Mouse (Mus musculus): ENCODE data around the gene Cd24a. TPM values are rescaled to one million over a fixed set of nuclear protein-coding genes. Genes with fewer than 3 reads are reported as not detected.
A peak's percentile ranks its signal among the peaks of the same experiment; 100 is the strongest.

The Cd24a gene
- polyA plus RNA-seq, 1 experiment: 31.2 TPM

DNA sequence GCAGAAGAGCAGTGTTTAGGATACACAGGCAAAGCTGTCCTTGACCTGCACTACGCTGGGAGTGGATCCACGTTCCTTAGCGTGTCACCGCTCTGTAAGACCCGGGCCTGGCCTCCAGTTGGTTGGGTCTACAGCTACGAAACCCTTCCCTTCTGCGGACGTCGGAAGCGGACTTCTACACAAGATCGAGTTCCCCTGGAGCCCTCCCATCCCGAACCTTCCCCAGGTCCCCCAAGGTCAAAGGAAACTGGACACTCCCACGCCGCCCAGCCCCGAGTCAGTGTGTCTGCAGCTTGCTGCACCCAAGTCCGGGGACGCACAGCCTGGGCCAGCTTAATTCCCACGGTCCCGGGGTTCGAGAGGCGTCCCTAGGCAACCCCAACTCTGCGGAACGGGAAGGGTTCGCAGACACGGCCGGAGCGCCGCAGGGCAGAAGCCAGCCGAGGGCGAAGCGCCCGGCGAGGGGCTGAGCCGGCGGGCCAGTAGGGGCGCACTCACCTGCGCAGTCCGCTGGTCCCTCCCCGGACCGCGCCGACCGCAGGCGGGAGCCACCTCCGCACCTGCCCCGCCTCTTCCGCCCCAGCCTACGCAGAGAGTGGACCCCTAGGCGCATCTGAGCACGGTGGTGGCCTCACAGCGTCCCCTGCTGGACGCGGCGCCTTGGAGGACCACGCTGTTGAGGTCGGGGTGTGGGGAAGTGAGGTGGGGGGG is 37.5 kb upstream of the Cd24a start, which contains the start of gene 1700021F05Rik:
1700021F05Rik (minus strand) TSS at position 553 of the 711 bp plus-strand sequence.
- no peaks in the 10 kb centered on the region for H3K27me3 ChIP-seq (ENCODE audit: control insufficient read depth, insufficient read depth, insufficient read length)
- no peaks in the 10 kb centered on the region for H3K36me3 ChIP-seq (ENCODE audit: control insufficient read depth, insufficient read depth)
- H3K4me3 ChIP-seq: peak within 1 kb of the TSS; percentile 93
- peak within 1 kb of the TSS; percentile 91 for H3K4me2 ChIP-seq (ENCODE audit: low read depth)
- H3ac ChIP-seq (ENCODE audit: control insufficient read depth, insufficient read length): peak within 1 kb of the TSS; percentile 28
- TF ChIP-seq MYOG (IDR thresholded peaks at IDR 0.05; ENCODE audit: control insufficient read depth in 1 of 3, insufficient read depth in 1 of 3, insufficient read length in 2 of 3, low read depth in 2 of 3) (peak in 2 of 3 experiments; percentile 88 to 89), REST (IDR thresholded peaks at IDR 0.05; ENCODE audit: insufficient read depth, insufficient read length) (no peak), SRF (IDR thresholded peaks at IDR 0.05; ENCODE audit: control insufficient read depth, insufficient read length, low read depth) (peak; percentile 84), MYOD1 (IDR thresholded peaks at IDR 0.05; ENCODE audit: control insufficient read depth in 1 of 3, insufficient read length in 2 of 3, low read depth in 2 of 3) (peak in 2 of 3 experiments; percentile 74 to 81), POLR2A (IDR thresholded peaks at IDR 0.05; ENCODE audit: insufficient read length, low read depth) (peak; percentile 90), TCF3 (IDR thresholded peaks at IDR 0.05; ENCODE audit: insufficient read length, low read depth) (peak; percentile 64), POLR2AphosphoS2 (IDR thresholded peaks at IDR 0.05; ENCODE audit: insufficient read length, low read depth) (peak; percentile 85), USF1 (IDR thresholded peaks at IDR 0.05; ENCODE audit: low read depth) (no peak)
- peaks cover 32% of the 10 kb centered on the region for H3K79me2 ChIP-seq (ENCODE audit: control insufficient read depth, insufficient read depth)

DNA sequence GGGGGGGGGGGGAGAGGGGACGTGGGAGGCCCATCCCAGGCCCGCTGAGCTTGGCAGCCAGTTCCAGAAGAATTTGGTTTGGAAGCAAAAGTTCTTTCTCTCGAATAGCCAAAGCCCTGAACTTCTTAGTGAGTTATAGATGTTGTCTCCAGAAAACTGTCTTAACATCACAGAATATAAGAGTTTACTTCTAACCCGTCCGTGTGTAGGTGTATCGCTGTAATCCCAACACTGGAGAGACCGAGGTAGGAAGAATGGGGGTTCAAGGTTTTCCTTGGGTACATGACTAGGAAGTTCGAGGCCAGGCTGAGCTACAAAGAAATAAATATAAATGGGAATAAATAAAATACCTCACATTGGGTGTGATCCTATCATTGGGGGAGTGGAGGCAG is 36.9 kb upstream of the Cd24a start:
- Histone ChIP-seq H3ac (ENCODE audit: control insufficient read depth, insufficient read length) (peak overlapping the region; percentile 28), H3K79me2 (ENCODE audit: control insufficient read depth, insufficient read depth) (peaks cover 29% of the 10 kb centered on the region), H3K4me3 (peak overlapping the region; percentile 93), H3K4me2 (ENCODE audit: low read depth) (peak overlapping the region; percentile 67), H3K27me3 (ENCODE audit: control insufficient read depth, insufficient read depth, insufficient read length) (no peaks in the 10 kb centered on the region), H3K36me3 (ENCODE audit: control insufficient read depth, insufficient read depth) (no peaks in the 10 kb centered on the region)
- TF ChIP-seq REST (IDR thresholded peaks at IDR 0.05; ENCODE audit: insufficient read depth, insufficient read length) (no peak), TCF3 (IDR thresholded peaks at IDR 0.05; ENCODE audit: insufficient read length, low read depth) (no peak), MYOD1 (IDR thresholded peaks at IDR 0.05; ENCODE audit: control insufficient read depth in 1 of 3, insufficient read length in 2 of 3, low read depth in 2 of 3) (no peak), SRF (IDR thresholded peaks at IDR 0.05; ENCODE audit: control insufficient read depth, insufficient read length, low read depth) (no peak), MYOG (IDR thresholded peaks at IDR 0.05; ENCODE audit: control insufficient read depth in 1 of 3, insufficient read depth in 1 of 3, insufficient read length in 2 of 3, low read depth in 2 of 3) (no peak), MAX (IDR thresholded peaks at IDR 0.05; ENCODE audit: low read depth) (no peak), E2F4 (IDR thresholded peaks at IDR 0.05; ENCODE audit: insufficient read depth) (no peak), TCF12 (IDR thresholded peaks at IDR 0.05; ENCODE audit: insufficient read depth, poor library complexity, severe bottlenecking) (no peak), CEBPB (IDR thresholded peaks at IDR 0.05; ENCODE audit: insufficient read depth, poor library complexity, severe bottlenecking) (no peak), POLR2A (IDR thresholded peaks at IDR 0.05; ENCODE audit: insufficient read length, low read depth) (no peak), USF1 (IDR thresholded peaks at IDR 0.05; ENCODE audit: low read depth) (no peak), POLR2AphosphoS2 (IDR thresholded peaks at IDR 0.05; ENCODE audit: insufficient read length, low read depth) (no peak)

DNA sequence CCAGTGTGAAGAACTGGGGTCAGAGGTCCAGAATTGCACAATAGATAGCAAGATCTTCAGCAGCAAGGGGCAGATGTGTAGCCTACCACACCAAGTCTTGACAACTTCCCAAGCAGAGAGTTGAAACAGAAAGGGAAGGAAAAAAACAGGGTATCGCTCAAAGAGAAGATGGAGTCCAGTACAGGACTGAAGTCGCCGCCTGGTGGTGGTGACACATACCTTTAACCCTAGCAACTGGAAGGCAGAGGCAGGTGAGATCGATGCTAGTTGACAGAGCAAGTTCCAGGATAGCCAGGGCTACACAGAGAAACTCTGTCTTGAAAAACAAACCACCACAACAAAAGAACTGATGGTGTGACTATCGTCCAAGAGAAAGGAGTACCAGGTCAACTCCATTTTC is 28.7 kb upstream of the Cd24a start:
- Histone ChIP-seq H3K27me3 (ENCODE audit: control insufficient read depth, insufficient read depth, insufficient read length) (peaks cover 5% of the 10 kb centered on the region), H3K4me2 (ENCODE audit: low read depth) (no peak overlapping the region), H3K4me3 (no peak overlapping the region)

DNA sequence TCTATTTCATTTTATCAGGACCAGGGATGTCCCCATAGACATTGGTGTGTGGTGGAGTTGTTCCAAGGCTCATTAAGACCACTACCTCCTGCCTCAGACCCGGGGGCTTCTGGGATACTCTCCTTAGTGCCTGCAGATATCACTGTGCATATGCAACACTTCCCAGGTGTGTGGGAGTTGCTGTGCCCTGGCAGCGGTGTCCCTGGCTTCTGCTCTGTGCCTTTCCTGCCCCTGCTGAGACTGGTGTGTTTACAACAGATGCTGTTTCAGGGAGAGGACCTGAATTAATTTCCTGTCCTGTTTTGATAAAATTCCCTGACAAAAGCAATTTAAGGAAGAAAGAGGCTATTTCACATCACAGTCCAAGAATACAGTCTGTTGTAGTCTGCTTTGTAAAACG is 27.2 kb upstream of the Cd24a start:
- H3K4me2 ChIP-seq (ENCODE audit: low read depth): no peak overlapping the region
- H3ac ChIP-seq (ENCODE audit: control insufficient read depth, insufficient read length): no peak overlapping the region
- no peaks in the 10 kb centered on the region for H3K36me3 ChIP-seq (ENCODE audit: control insufficient read depth, insufficient read depth)
- no peaks in the 10 kb centered on the region for H3K79me2 ChIP-seq (ENCODE audit: control insufficient read depth, insufficient read depth)
- peaks cover 5% of the 10 kb centered on the region for H3K27me3 ChIP-seq (ENCODE audit: control insufficient read depth, insufficient read depth, insufficient read length)
- H3K4me3 ChIP-seq: no peak overlapping the region
- TF ChIP-seq TCF3 (IDR thresholded peaks at IDR 0.05; ENCODE audit: insufficient read length, low read depth): no peak
- TF ChIP-seq MAX (IDR thresholded peaks at IDR 0.05; ENCODE audit: low read depth): no peak
- TF ChIP-seq SRF (IDR thresholded peaks at IDR 0.05; ENCODE audit: control insufficient read depth, insufficient read length, low read depth): no peak
- TF ChIP-seq E2F4 (IDR thresholded peaks at IDR 0.05; ENCODE audit: insufficient read depth): no peak
- TF ChIP-seq CEBPB (IDR thresholded peaks at IDR 0.05; ENCODE audit: insufficient read depth, poor library complexity, severe bottlenecking): no peak
- TF ChIP-seq MYOG (IDR thresholded peaks at IDR 0.05; ENCODE audit: control insufficient read depth in 1 of 3, insufficient read depth in 1 of 3, insufficient read length in 2 of 3, low read depth in 2 of 3): no peak
- TF ChIP-seq USF1 (IDR thresholded peaks at IDR 0.05; ENCODE audit: low read depth): no peak
- TF ChIP-seq TCF12 (IDR thresholded peaks at IDR 0.05; ENCODE audit: insufficient read depth, poor library complexity, severe bottlenecking): no peak

More for the DNA sequence above, 28.7 kb upstream of the Cd24a start:
- H3ac ChIP-seq (ENCODE audit: control insufficient read depth, insufficient read length): no peak overlapping the region
- H3K79me2 ChIP-seq (ENCODE audit: control insufficient read depth, insufficient read depth): no peaks in the 10 kb centered on the region
- H3K36me3 ChIP-seq (ENCODE audit: control insufficient read depth, insufficient read depth): no peaks in the 10 kb centered on the region
- TF ChIP-seq POLR2AphosphoS2 (IDR thresholded peaks at IDR 0.05; ENCODE audit: insufficient read length, low read depth): no peak
- TF ChIP-seq CEBPB (IDR thresholded peaks at IDR 0.05; ENCODE audit: insufficient read depth, poor library complexity, severe bottlenecking): no peak
- TF ChIP-seq MYOD1 (IDR thresholded peaks at IDR 0.05; ENCODE audit: control insufficient read depth in 1 of 3, insufficient read length in 2 of 3, low read depth in 2 of 3): no peak
- no peak for TF ChIP-seq TCF3 (IDR thresholded peaks at IDR 0.05; ENCODE audit: insufficient read length, low read depth)
- TF ChIP-seq REST (IDR thresholded peaks at IDR 0.05; ENCODE audit: insufficient read depth, insufficient read length): no peak
- no peak for TF ChIP-seq SRF (IDR thresholded peaks at IDR 0.05; ENCODE audit: control insufficient read depth, insufficient read length, low read depth)
- no peak for TF ChIP-seq USF1 (IDR thresholded peaks at IDR 0.05; ENCODE audit: low read depth)
- TF ChIP-seq TCF12 (IDR thresholded peaks at IDR 0.05; ENCODE audit: insufficient read depth, poor library complexity, severe bottlenecking): no peak
- TF ChIP-seq POLR2A (IDR thresholded peaks at IDR 0.05; ENCODE audit: insufficient read length, low read depth): no peak
- TF ChIP-seq MYOG (IDR thresholded peaks at IDR 0.05; ENCODE audit: control insufficient read depth in 1 of 3, insufficient read depth in 1 of 3, insufficient read length in 2 of 3, low read depth in 2 of 3): no peak
- TF ChIP-seq E2F4 (IDR thresholded peaks at IDR 0.05; ENCODE audit: insufficient read depth): no peak
- no peak for TF ChIP-seq MAX (IDR thresholded peaks at IDR 0.05; ENCODE audit: low read depth)

Data from myocyte (in vitro differentiated cells).